Mouse (Mus musculus) subcutaneous adipose tissue, adult 2 months (tissue): ENCODE results near the gene Gje1. TPM values are rescaled to one million over a fixed set of nuclear protein-coding genes. Genes with fewer than 3 reads are reported as not detected.

Experiments
- polyA plus RNA-seq: library from polyadenylated mRNA; depleted of rRNA; stranded (reverse); fragments of >200 nt; gene quantifications from 2 replicates; pipeline ENCODE4 v1.2.3, GENCODE M21; 2012; ENCODE audit warnings: low replicate concordance; rRNA removed

The Gje1 gene
- polyA plus RNA-seq = not detected in 2 replicates

GRCm38 (mm10) chr10:14718114-14718513 lies at the start of gene Gje1:
Gene Gje1, minus strand, starts transcription at chr10:14718214.

GRCm38 (mm10) chr10:14705072-14706066 lies 12.6 kb downstream of the Gje1 start, which contains the start of the genes Vta1 and Nmbr:
Gene Vta1, minus strand, starts transcription at chr10:14705560.
Gene Nmbr, plus strand, starts transcription at chr10:14705591.

Other genes with a start within 250 kb of the Gje1 start
- 1.4 and 4.3 TPM in 2 replicates for gene Adgrg6, start 172.6 kb downstream of the Gje1 start, polyA plus RNA-seq
- 70.5 and 98.7 TPM in 2 replicates for gene Vta1, start 12.7 kb downstream of the Gje1 start, polyA plus RNA-seq
- gene Nmbr, start 12.6 kb downstream of the Gje1 start, polyA plus RNA-seq = 0.09 TPM in 1 of 2 replicates, not detected in the other